Mouse (Mus musculus) bone marrow, adult 2 months (tissue): Measurements from ENCODE around the gene Hsp90ab1.

Source experiments
- CTCF ChIP-seq: fragments of 200-500 bp; IDR thresholded peaks from 2 replicates; pipeline ENCODE4 v1.5.1; 2011; ENCODE audit warnings: low read length, control low read depth; ENCODE audit not compliant: control insufficient read depth, insufficient read depth
- POLR2A ChIP-seq: fragments of 200-500 bp; IDR thresholded peaks from 2 replicates; pipeline ENCODE4 v1.6.1; 2011; ENCODE audit warnings: low read depth, mild to moderate bottlenecking, control low read depth, low read length, borderline replicate concordance; ENCODE audit not compliant: control insufficient read depth

GRCm38 (mm10) chr17:45617655-45618054, 44.6 kb upstream of the Hsp90ab1 start:
- no peak for TF ChIP-seq CTCF
- no peak for TF ChIP-seq POLR2A
